ENCODE assay signal across 8 mouse cellular contexts in genomic region chr13:91365270-91365952, GRCm38 (mm10).
DNase-seq lines count a peak whose midpoint lies in the region; ATAC-seq and TF ChIP-seq lines count a peak whose summit lies in the region.

No protein-coding gene starts in this region.

- no peaks in the 10 kb centered on the region for H3K27me3 ChIP-seq in intestine, postnatal 0 days (replicated peaks; ENCODE audit: control insufficient read depth, insufficient read depth, low read length)
- H3K27me3 ChIP-seq in midbrain, postnatal 0 days (ENCODE audit: insufficient read depth, low read length) = no peaks in the 10 kb centered on the region

- H3K4me1 ChIP-seq in intestine, postnatal 0 days (replicated peaks; ENCODE audit: control insufficient read depth, insufficient read depth, low read length) = no peaks in the 10 kb centered on the region
- peaks cover 10% of the 10 kb centered on the region for H3K4me1 ChIP-seq in midbrain, postnatal 0 days (ENCODE audit: insufficient read depth, low read length)

- H3K36me3 ChIP-seq in intestine, postnatal 0 days (ENCODE audit: control insufficient read depth, insufficient read depth) = no peaks in the 10 kb centered on the region
- H3K36me3 ChIP-seq in midbrain, postnatal 0 days (ENCODE audit: insufficient read depth, low read length) = no peaks in the 10 kb centered on the region

- H3K9me3 ChIP-seq in intestine, postnatal 0 days (ENCODE audit: control insufficient read depth) = no peaks in the 10 kb centered on the region
- no peaks in the 10 kb centered on the region for H3K9me3 ChIP-seq in midbrain, postnatal 0 days (ENCODE audit: low read length)

- H3K4me3 ChIP-seq in intestine, postnatal 0 days (ENCODE audit: low read depth, low read length) = no peak overlapping the region
- no peak overlapping the region for H3K4me3 ChIP-seq in midbrain, postnatal 0 days (ENCODE audit: low read depth, low read length)

- intact Hi-C loops in gastrocnemius, postnatal 14 days (cut with DNase I; ENCODE audit: low total_unique reads) = loop anchor here (10.0 kb wide), 1 partner anchor 141 kb away; the partner anchor contains the start of gene Atg10
- intact Hi-C loops in left cerebral cortex, postnatal 10 days (cut with DNase I) = loop anchor here (5.0 to 10.0 kb wide), 2 partner anchors 271 to 398 kb away; no protein-coding TSS in a partner anchor

- peak; percentile 41; the same call in 1 of the 2 replicates for ATAC-seq in intestine, postnatal 0 days
- ATAC-seq in midbrain, postnatal 0 days (ENCODE audit: low FRiP score) = peak; percentile 88
- ATAC-seq in erythroid progenitor cell, adult 5-6 weeks (replicated peaks; ENCODE audit: low FRiP score, poor library complexity, severe bottlenecking) = no peak

- H3K4me2 ChIP-seq in intestine, postnatal 0 days (replicated peaks; ENCODE audit: low read depth) = no peak overlapping the region
- no peak overlapping the region for H3K4me2 ChIP-seq in midbrain, postnatal 0 days (ENCODE audit: low read depth, low read length, poor library complexity, severe bottlenecking)

- no peak overlapping the region for H3K27ac ChIP-seq in intestine, postnatal 0 days (ENCODE audit: low read depth, low read length)
- no peak overlapping the region for H3K27ac ChIP-seq in midbrain, postnatal 0 days (ENCODE audit: low read depth, low read length)

- WGBS in intestine, postnatal 0 days = 70% methylated on average over 2 of the region's 2 CpGs
- WGBS in midbrain, postnatal 0 days = 63% methylated on average over 2 of the region's 2 CpGs

- DNase-seq in adrenal gland, adult 8-10 months = peak; percentile 89
- DNase-seq in cerebellum, postnatal 14 days = peak; percentile 100
- peak; percentile 76 for DNase-seq in gastrocnemius, postnatal 14 days
- peak; percentile 88 to 91 for DNase-seq in left cerebral cortex, postnatal 10 days (ENCODE audit: extremely low spot score in 1 of 2, low spot score in 2 of 2)
- peak; percentile 91 for DNase-seq in midbrain, postnatal 0 days (ENCODE audit: low spot score)
- DNase-seq in urinary bladder, postnatal 14 days (ENCODE audit: low spot score) = peak; percentile 83

- peak; percentile 30; the same call in 1 of the 2 replicates for TF ChIP-seq CTCF in intestine, postnatal 0 days (IDR thresholded peaks at IDR 0.05; ENCODE audit: low read depth)
- peak; percentile 44 for TF ChIP-seq CTCF in midbrain, postnatal 0 days (IDR thresholded peaks at IDR 0.05)

- no peak overlapping the region for H3K9ac ChIP-seq in intestine, postnatal 0 days (ENCODE audit: low read depth, low read length)
- no peak overlapping the region for H3K9ac ChIP-seq in midbrain, postnatal 0 days (replicated peaks; ENCODE audit: low read length, poor library complexity, severe bottlenecking)
